Mouse (Mus musculus) limb, embryonic 11.5 days (tissue): ENCODE data around the gene Eif1b. TPM values are rescaled to one million over a fixed set of nuclear protein-coding genes. Genes with fewer than 3 reads are reported as not detected.

Source experiments
- polyA plus RNA-seq: library from polyadenylated mRNA; unstranded; fragments of >200 nt; fragmentation: Nextera tagmentation; extraction: Ambion mirVana; gene quantifications from 2 replicates; pipeline ENCODE4 v1.2.1, GENCODE M21; 2014

Eif1b gene
- polyA plus RNA-seq, 1 experiment from 2014 or later = 229 TPM

Other genes starting within 250 kb of the Eif1b start
- 0.07 TPM in 1 of 2 replicates, not detected in the other for gene Myrip, start 190.7 kb upstream of the Eif1b start, polyA plus RNA-seq
- gene Entpd3, start 47.6 kb downstream of the Eif1b start, polyA plus RNA-seq = 0.19 and 0.21 TPM in 2 replicates
- gene Rpl14, start 79.2 kb downstream of the Eif1b start, polyA plus RNA-seq = 962 and 998 TPM in 2 replicates